Mouse (Mus musculus) intestine, embryonic 16.5 days (tissue): ENCODE results near the gene Ift57. TPM values are rescaled to one million over a fixed set of nuclear protein-coding genes. Genes with fewer than 3 reads are reported as not detected.

Experiments used
- ATAC-seq: fragments of 200-750 bp; cut with Nextera tagmentation; 2 replicates; pipeline ENCODE4 v1.8.0; 2017; ENCODE audit warnings: moderate TSS enrichment, moderate library complexity
- H3K27ac ChIP-seq: fragments of 300-500 bp; sonication (generic); 2 replicates; pipeline ENCODE4 v1.5.1; 2014; ENCODE audit warnings: mild to moderate bottlenecking, low read length
- H3K27me3 ChIP-seq: fragments of 300-500 bp; sonication (generic); replicated peaks from 2 replicates; pipeline ENCODE4 v1.6.1; 2014; ENCODE audit warnings: low read length, control low read depth, mixed read lengths; ENCODE audit not compliant: control insufficient read depth, insufficient read depth
- H3K36me3 ChIP-seq: fragments of 300-500 bp; sonication (generic); 2 replicates; pipeline ENCODE4 v1.6.1; 2014; ENCODE audit warnings: low read length, control low read depth; ENCODE audit not compliant: control insufficient read depth, insufficient read depth
- H3K4me1 ChIP-seq: fragments of 300-500 bp; sonication (generic); 2 replicates; pipeline ENCODE4 v1.6.1; 2014; ENCODE audit warnings: low read length, control low read depth, mixed read lengths; ENCODE audit not compliant: control insufficient read depth, insufficient read depth
- H3K4me2 ChIP-seq: fragments of 300-500 bp; sonication (generic); 2 replicates; pipeline ENCODE4 v1.6.1; 2014; ENCODE audit warnings: low read depth, low read length, control low read depth
- H3K4me3 ChIP-seq: fragments of 300-500 bp; sonication (generic); 2 replicates; pipeline ENCODE4 v1.5.1; 2014; ENCODE audit warnings: mild to moderate bottlenecking, low read length
- H3K9ac ChIP-seq: fragments of 300-500 bp; sonication (generic); 2 replicates; pipeline ENCODE4 v1.6.1; 2014; ENCODE audit warnings: low read depth, low read length
- H3K9me3 ChIP-seq: fragments of 300-500 bp; sonication (generic); 2 replicates; pipeline ENCODE4 v1.6.1; 2016; ENCODE audit warnings: low read length, control low read depth; ENCODE audit not compliant: control insufficient read depth
- WGBS: fragments of 180-500 bp; shearing (Covaris S2); extraction: QIAGEN DNeasy Blood & Tissue Kit; methylation state at CpG from one replicate; pipeline ENCODE4 v1.1.7; 2014; 5-methylcytosine and 5-hydroxymethylcytosine counted together
- polyA plus RNA-seq: library from polyadenylated mRNA; unstranded; fragments of >200 nt; fragmentation: Nextera tagmentation; extraction: Ambion mirVana; gene quantifications from 2 replicates; pipeline ENCODE4 v1.2.1, GENCODE M21; 2015

Gene Ift57
- polyA plus RNA-seq, 1 experiment from 2014 or later: 11.0 TPM

GRCm38 (mm10) chr16:49726216-49726615, 27.2 kb downstream of the Ift57 start:
- no peak overlapping the region for H3K4me2 ChIP-seq
- ATAC-seq: no peak
- no peaks in the 10 kb centered on the region for H3K4me1 ChIP-seq
- H3K9ac ChIP-seq: no peak overlapping the region
- H3K36me3 ChIP-seq: no peaks in the 10 kb centered on the region
- no peaks in the 10 kb centered on the region for H3K27me3 ChIP-seq
- no peaks in the 10 kb centered on the region for H3K9me3 ChIP-seq
- H3K27ac ChIP-seq: no peak overlapping the region
- 76% methylated on average over 3 of the region's 3 CpGs for WGBS
- H3K4me3 ChIP-seq: no peak overlapping the region

DNA sequence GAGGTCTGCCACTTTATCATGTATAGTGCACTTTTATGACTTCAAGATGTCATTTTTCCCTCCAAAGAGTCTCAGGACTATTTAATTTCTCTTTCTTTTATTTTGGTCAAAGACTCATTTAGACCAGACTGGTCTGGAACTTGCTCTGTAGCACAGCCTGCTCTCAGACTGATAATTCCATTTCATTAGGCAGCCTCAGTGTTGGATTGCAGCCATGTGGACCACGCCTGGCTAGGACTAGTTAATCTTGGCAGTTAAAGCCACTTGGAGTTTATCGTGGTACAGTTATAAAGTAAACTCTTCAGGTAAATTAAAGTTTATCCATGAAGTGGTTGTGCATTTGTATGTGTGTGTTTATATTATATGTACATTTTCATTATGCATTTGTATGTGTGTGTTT, 27.7 kb downstream of the Ift57 start:
- no peaks in the 10 kb centered on the region for H3K27me3 ChIP-seq
- H3K4me3 ChIP-seq: no peak overlapping the region
- no peak overlapping the region for H3K9ac ChIP-seq
- no peak overlapping the region for H3K4me2 ChIP-seq
- H3K9me3 ChIP-seq: no peaks in the 10 kb centered on the region
- no peak overlapping the region for H3K27ac ChIP-seq
- ATAC-seq: no peak
- no peaks in the 10 kb centered on the region for H3K4me1 ChIP-seq
- 70% methylated on average over 2 of the region's 2 CpGs for WGBS
- H3K36me3 ChIP-seq: no peaks in the 10 kb centered on the region

- no peaks in the 10 kb centered on the region for H3K4me1 ChIP-seq
- H3K27me3 ChIP-seq: no peaks in the 10 kb centered on the region
- H3K9me3 ChIP-seq: no peaks in the 10 kb centered on the region
- ATAC-seq: no peak
- 90% methylated on average over 9 of the region's 9 CpGs for WGBS
- H3K4me2 ChIP-seq: no peak overlapping the region
- no peak overlapping the region for H3K9ac ChIP-seq
- no peak overlapping the region for H3K27ac ChIP-seq
- no peak overlapping the region for H3K4me3 ChIP-seq
- no peaks in the 10 kb centered on the region for H3K36me3 ChIP-seq
Observed at GRCm38 (mm10) chr16:49736536-49736935, 37.5 kb downstream of the Ift57 start.

GRCm38 (mm10) chr16:49747360-49747759, 48.3 kb downstream of the Ift57 start:
- no peak overlapping the region for H3K4me3 ChIP-seq

GRCm38 (mm10) chr16:49752906-49753305, 53.9 kb downstream of the Ift57 start:
- Histone ChIP-seq H3K27ac (no peak overlapping the region), H3K36me3 (no peaks in the 10 kb centered on the region), H3K9me3 (no peaks in the 10 kb centered on the region), H3K9ac (no peak overlapping the region), H3K4me1 (no peaks in the 10 kb centered on the region), H3K4me2 (no peak overlapping the region), H3K27me3 (no peaks in the 10 kb centered on the region), H3K4me3 (no peak overlapping the region)
- ATAC-seq: no peak
- whole genome bisulfite sequencing: 67% methylated on average over 1 of the region's 1 CpGs

More at GRCm38 (mm10) chr16:49747360-49747759, 48.3 kb downstream of the Ift57 start:
- Histone ChIP-seq H3K4me1 (no peaks in the 10 kb centered on the region), H3K36me3 (no peaks in the 10 kb centered on the region), H3K9ac (no peak overlapping the region), H3K4me2 (no peak overlapping the region), H3K9me3 (no peaks in the 10 kb centered on the region), H3K27me3 (no peaks in the 10 kb centered on the region), H3K27ac (no peak overlapping the region)
- WGBS: 86% methylated on average over 2 of the region's 2 CpGs
- no peak for ATAC-seq

DNA sequence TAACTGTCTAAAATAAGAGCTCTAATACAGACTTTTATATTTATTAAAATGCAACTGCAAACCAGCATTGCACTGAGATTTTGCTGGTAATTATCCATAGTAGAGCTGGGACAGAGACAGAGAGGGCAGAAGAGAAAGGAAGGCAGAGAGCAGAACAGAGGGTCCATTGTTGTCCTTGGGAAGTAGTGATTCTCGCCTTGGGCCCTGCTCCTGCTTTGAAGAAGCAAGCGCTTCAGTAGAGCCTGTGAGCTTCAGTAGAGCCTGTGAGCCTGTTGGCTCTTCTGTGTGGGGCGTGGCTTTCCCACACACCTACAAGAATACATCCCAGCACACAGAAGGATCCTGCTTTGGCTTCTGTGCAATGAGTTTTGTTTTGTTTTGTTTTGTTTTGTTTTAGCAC, 54.3 kb downstream of the Ift57 start:
- 57% methylated on average over 3 of the region's 3 CpGs for WGBS
- Histone ChIP-seq H3K36me3 (no peaks in the 10 kb centered on the region), H3K4me1 (no peaks in the 10 kb centered on the region), H3K4me2 (no peak overlapping the region), H3K27ac (no peak overlapping the region), H3K4me3 (no peak overlapping the region), H3K27me3 (no peaks in the 10 kb centered on the region), H3K9ac (no peak overlapping the region), H3K9me3 (no peaks in the 10 kb centered on the region)
- ATAC-seq: no peak

GRCm38 (mm10) chr16:49760517-49761203, 61.6 kb downstream of the Ift57 start:
- Histone ChIP-seq H3K4me1 (no peaks in the 10 kb centered on the region), H3K9ac (no peak overlapping the region), H3K27me3 (no peaks in the 10 kb centered on the region), H3K4me2 (peak overlapping the region; percentile 23), H3K9me3 (no peaks in the 10 kb centered on the region), H3K36me3 (no peaks in the 10 kb centered on the region), H3K27ac (no peak overlapping the region), H3K4me3 (peak overlapping the region; percentile 4; the same call in 1 of the 2 replicates)
- 58% methylated on average over 17 of the region's 17 CpGs for WGBS
- peak; percentile 62; the same call in 1 of the 2 replicates for ATAC-seq

DNA sequence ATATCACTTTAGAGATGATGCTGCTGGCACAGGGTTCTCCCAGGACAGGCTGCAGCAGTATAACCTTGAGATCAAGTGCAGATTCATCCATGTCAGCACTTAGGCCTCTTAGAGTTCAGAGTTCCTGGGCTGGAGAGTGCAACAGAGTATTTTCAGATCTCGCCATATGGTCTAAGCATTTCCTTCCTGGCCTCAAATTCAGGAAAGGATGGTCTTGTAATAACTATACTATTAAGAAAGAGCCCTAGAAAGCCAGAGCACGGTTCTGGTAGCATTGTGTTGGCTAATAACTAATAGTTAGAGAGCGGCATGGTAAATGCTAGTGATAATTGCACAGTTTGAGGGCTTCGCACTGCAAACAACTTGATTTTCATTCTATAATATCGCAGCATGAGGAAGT, 62.9 kb downstream of the Ift57 start:
- no peak overlapping the region for H3K4me3 ChIP-seq
- no peak overlapping the region for H3K4me2 ChIP-seq
- no peaks in the 10 kb centered on the region for H3K27me3 ChIP-seq
- 83% methylated on average over 5 of the region's 5 CpGs for WGBS
- no peak overlapping the region for H3K27ac ChIP-seq
- no peaks in the 10 kb centered on the region for H3K36me3 ChIP-seq
- no peak for ATAC-seq
- H3K9me3 ChIP-seq: no peaks in the 10 kb centered on the region
- H3K4me1 ChIP-seq: no peaks in the 10 kb centered on the region
- no peak overlapping the region for H3K9ac ChIP-seq

DNA sequence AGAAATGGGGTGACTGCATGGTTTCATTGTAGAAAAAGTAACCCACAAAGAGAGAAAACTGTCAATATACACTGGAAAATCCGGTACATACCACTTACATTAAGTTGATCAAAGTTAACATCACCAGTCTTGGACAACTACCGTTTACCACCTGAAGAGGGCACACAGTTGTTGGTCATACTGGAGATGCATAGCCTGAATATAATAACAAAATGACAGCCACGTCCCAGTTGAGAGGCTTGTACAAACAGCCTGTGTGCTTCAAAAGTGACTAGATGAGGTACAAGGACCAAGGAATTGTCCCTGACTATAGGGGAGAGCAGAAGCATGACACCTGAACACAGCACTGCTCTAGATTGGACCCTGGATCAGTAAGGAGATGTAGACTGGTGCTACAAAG, 67.3 kb downstream of the Ift57 start:
- Histone ChIP-seq H3K4me2 (no peak overlapping the region), H3K4me1 (no peaks in the 10 kb centered on the region), H3K9me3 (no peaks in the 10 kb centered on the region), H3K27ac (no peak overlapping the region), H3K27me3 (no peaks in the 10 kb centered on the region), H3K36me3 (no peaks in the 10 kb centered on the region), H3K4me3 (no peak overlapping the region), H3K9ac (no peak overlapping the region)
- ATAC-seq: 0 out of 2 replicates have a peak, but pooled peaks have one; percentile 50
- 58% methylated on average over 3 of the region's 3 CpGs for WGBS
